Mouse (Mus musculus) kidney, embryonic 15.5 days (tissue): ENCODE data around the gene Pip5k1b. TPM values are rescaled to one million over a fixed set of nuclear protein-coding genes. Genes with fewer than 3 reads are reported as not detected.

Experiments
- ATAC-seq: fragments of 200-750 bp; cut with Nextera tagmentation; replicated peaks from 2 replicates; pipeline ENCODE4 v1.8.0; 2017; ENCODE audit warnings: moderate TSS enrichment; ENCODE audit not compliant: low FRiP score
- H3K27ac ChIP-seq: fragments of 300-500 bp; sonication (generic); 2 replicates; pipeline ENCODE4 v1.5.1; 2015; ENCODE audit warnings: mild to moderate bottlenecking, inconsistent platforms
- H3K27me3 ChIP-seq: fragments of 300-500 bp; sonication (generic); 2 replicates; pipeline ENCODE4 v1.6.1; 2015; ENCODE audit warnings: inconsistent platforms
- H3K36me3 ChIP-seq: fragments of 300-500 bp; sonication (generic); 2 replicates; pipeline ENCODE4 v1.6.1; 2015; ENCODE audit warnings: inconsistent platforms
- H3K4me1 ChIP-seq: fragments of 300-500 bp; sonication (generic); 2 replicates; pipeline ENCODE4 v1.6.1; 2015; ENCODE audit warnings: inconsistent platforms
- H3K4me2 ChIP-seq: fragments of 300-500 bp; sonication (generic); 2 replicates; pipeline ENCODE4 v1.6.1; 2015; ENCODE audit warnings: moderate library complexity, mild to moderate bottlenecking, inconsistent platforms
- H3K4me3 ChIP-seq: fragments of 300-500 bp; sonication (generic); replicated peaks from 2 replicates; pipeline ENCODE4 v1.5.1; 2015; ENCODE audit warnings: mild to moderate bottlenecking, inconsistent platforms
- H3K9ac ChIP-seq: fragments of 300-500 bp; sonication (generic); 2 replicates; pipeline ENCODE4 v1.6.1; 2015; ENCODE audit warnings: mild to moderate bottlenecking, inconsistent platforms
- H3K9me3 ChIP-seq: fragments of 300-500 bp; sonication (generic); replicated peaks from 2 replicates; pipeline ENCODE4 v1.6.1; 2016; ENCODE audit warnings: inconsistent platforms
- WGBS: fragments of 180-500 bp; shearing (Covaris S2); methylation state at CpG from one replicate; pipeline ENCODE4 v1.1.7; 2015; ENCODE audit warnings: mixed read lengths; 5-methylcytosine and 5-hydroxymethylcytosine counted together
- polyA plus RNA-seq: library from polyadenylated mRNA; unstranded; fragments of >200 nt; fragmentation: Nextera tagmentation; extraction: Ambion mirVana; gene quantifications from 2 replicates; pipeline ENCODE4 v1.2.1, GENCODE M21; 2015

Pip5k1b gene
- polyA plus RNA-seq, 1 experiment from 2014 or later: 2.9 TPM

- Histone ChIP-seq H3K27me3 (no peaks in the 10 kb centered on the region), H3K4me3 (no peak overlapping the region), H3K4me1 (0 out of 2 replicates have a peak, but pooled peaks cover 4% of the 10 kb centered on the region), H3K36me3 (no peaks in the 10 kb centered on the region), H3K4me2 (no peak overlapping the region), H3K9ac (no peak overlapping the region), H3K9me3 (no peaks in the 10 kb centered on the region), H3K27ac (no peak overlapping the region)
- ATAC-seq: no peak
- WGBS: 81% methylated on average over 13 of the region's 13 CpGs
Measured at GRCm38 (mm10) chr19:24453379-24453778, 102.3 kb downstream of the Pip5k1b start.

- H3K9me3 ChIP-seq: no peaks in the 10 kb centered on the region
- 0 out of 2 replicates have a peak, but pooled peaks cover 4% of the 10 kb centered on the region for H3K4me1 ChIP-seq
- 36% methylated on average over 3 of the region's 3 CpGs for WGBS
- no peak overlapping the region for H3K27ac ChIP-seq
- H3K4me2 ChIP-seq: no peak overlapping the region
- ATAC-seq: 0 out of 2 replicates have a peak, but pooled peaks have one; percentile 36
- no peaks in the 10 kb centered on the region for H3K36me3 ChIP-seq
- H3K9ac ChIP-seq: no peak overlapping the region
- H3K4me3 ChIP-seq: no peak overlapping the region
- H3K27me3 ChIP-seq: no peaks in the 10 kb centered on the region
Measured at GRCm38 (mm10) chr19:24452441-24452898, 103.2 kb downstream of the Pip5k1b start.

GRCm38 (mm10) chr19:24451626-24452025 lies 104.0 kb downstream of the Pip5k1b start:
- H3K9ac ChIP-seq: no peak overlapping the region
- 0 out of 2 replicates have a peak, but pooled peaks cover 4% of the 10 kb centered on the region for H3K4me1 ChIP-seq
- no peaks in the 10 kb centered on the region for H3K36me3 ChIP-seq
- H3K4me3 ChIP-seq: no peak overlapping the region
- no peak for ATAC-seq
- H3K4me2 ChIP-seq: no peak overlapping the region
- WGBS: 90% methylated on average over 3 of the region's 3 CpGs
- H3K27me3 ChIP-seq: no peaks in the 10 kb centered on the region
- no peaks in the 10 kb centered on the region for H3K9me3 ChIP-seq
- H3K27ac ChIP-seq: no peak overlapping the region

GRCm38 (mm10) chr19:24450740-24451139 lies 104.9 kb downstream of the Pip5k1b start:
- 93% methylated on average over 8 of the region's 8 CpGs for WGBS
- no peaks in the 10 kb centered on the region for H3K27me3 ChIP-seq
- H3K4me1 ChIP-seq: 0 out of 2 replicates have a peak, but pooled peaks cover 4% of the 10 kb centered on the region
- ATAC-seq: no peak
- no peak overlapping the region for H3K9ac ChIP-seq
- H3K4me3 ChIP-seq: no peak overlapping the region
- H3K9me3 ChIP-seq: no peaks in the 10 kb centered on the region
- no peaks in the 10 kb centered on the region for H3K36me3 ChIP-seq
- H3K4me2 ChIP-seq: no peak overlapping the region
- H3K27ac ChIP-seq: no peak overlapping the region

- Histone ChIP-seq H3K27ac (no peak overlapping the region), H3K4me3 (no peak overlapping the region), H3K9me3 (no peaks in the 10 kb centered on the region), H3K4me2 (no peak overlapping the region), H3K4me1 (no peaks in the 10 kb centered on the region), H3K27me3 (no peaks in the 10 kb centered on the region), H3K36me3 (no peaks in the 10 kb centered on the region), H3K9ac (no peak overlapping the region)
- WGBS: 84% methylated on average over 3 of the region's 3 CpGs
- no peak for ATAC-seq
Measured at GRCm38 (mm10) chr19:24444322-24444721, 111.3 kb downstream of the Pip5k1b start.

GRCm38 (mm10) chr19:24439715-24440114 lies 116.0 kb downstream of the Pip5k1b start:
- WGBS: 79% methylated on average over 4 of the region's 4 CpGs
- no peaks in the 10 kb centered on the region for H3K27me3 ChIP-seq

GRCm38 (mm10) chr19:24434291-24434690 lies 121.4 kb downstream of the Pip5k1b start:
- Histone ChIP-seq H3K4me3 (no peak overlapping the region), H3K9ac (no peak overlapping the region), H3K4me2 (no peak overlapping the region), H3K9me3 (no peaks in the 10 kb centered on the region), H3K36me3 (no peaks in the 10 kb centered on the region), H3K27ac (no peak overlapping the region), H3K4me1 (0 out of 2 replicates have a peak, but pooled peaks cover 12% of the 10 kb centered on the region), H3K27me3 (no peaks in the 10 kb centered on the region)
- 59% methylated on average over 6 of the region's 6 CpGs for WGBS
- ATAC-seq: no peak

More at GRCm38 (mm10) chr19:24439715-24440114, 116.0 kb downstream of the Pip5k1b start:
- Histone ChIP-seq H3K4me1 (0 out of 2 replicates have a peak, but pooled peaks cover 12% of the 10 kb centered on the region), H3K27ac (no peak overlapping the region), H3K4me3 (no peak overlapping the region), H3K9me3 (no peaks in the 10 kb centered on the region), H3K9ac (no peak overlapping the region), H3K4me2 (no peak overlapping the region), H3K36me3 (no peaks in the 10 kb centered on the region)
- no peak for ATAC-seq

- 67% methylated on average over 5 of the region's 5 CpGs for WGBS
- Histone ChIP-seq H3K27me3 (no peaks in the 10 kb centered on the region), H3K36me3 (no peaks in the 10 kb centered on the region), H3K4me2 (no peak overlapping the region), H3K4me1 (0 out of 2 replicates have a peak, but pooled peaks cover 12% of the 10 kb centered on the region), H3K9me3 (no peaks in the 10 kb centered on the region), H3K9ac (no peak overlapping the region), H3K4me3 (no peak overlapping the region), H3K27ac (no peak overlapping the region)
- ATAC-seq: no peak
Measured at GRCm38 (mm10) chr19:24432447-24432846, 123.2 kb downstream of the Pip5k1b start.

GRCm38 (mm10) chr19:24431381-24431780 lies 124.3 kb downstream of the Pip5k1b start:
- Histone ChIP-seq H3K36me3 (no peaks in the 10 kb centered on the region), H3K27me3 (no peaks in the 10 kb centered on the region), H3K4me1 (0 out of 2 replicates have a peak, but pooled peaks cover 12% of the 10 kb centered on the region), H3K27ac (no peak overlapping the region), H3K9me3 (no peaks in the 10 kb centered on the region), H3K4me3 (no peak overlapping the region), H3K9ac (no peak overlapping the region), H3K4me2 (no peak overlapping the region)
- WGBS: 94% methylated on average over 2 of the region's 2 CpGs
- ATAC-seq: no peak

- H3K9ac ChIP-seq: no peak overlapping the region
- ATAC-seq: no peak
- WGBS: 91% methylated on average over 3 of the region's 3 CpGs
- no peaks in the 10 kb centered on the region for H3K27me3 ChIP-seq
- H3K27ac ChIP-seq: no peak overlapping the region
- H3K9me3 ChIP-seq: no peaks in the 10 kb centered on the region
- no peak overlapping the region for H3K4me3 ChIP-seq
- H3K36me3 ChIP-seq: no peaks in the 10 kb centered on the region
- no peaks in the 10 kb centered on the region for H3K4me1 ChIP-seq
- H3K4me2 ChIP-seq: no peak overlapping the region
Measured at GRCm38 (mm10) chr19:24428011-24428410, 127.7 kb downstream of the Pip5k1b start.

GRCm38 (mm10) chr19:24427258-24427657 lies 128.4 kb downstream of the Pip5k1b start:
- ATAC-seq: no peak
- no peak overlapping the region for H3K27ac ChIP-seq
- 60% methylated on average over 4 of the region's 4 CpGs for WGBS

GRCm38 (mm10) chr19:24426759-24427181 lies 128.9 kb downstream of the Pip5k1b start:
- Histone ChIP-seq H3K9me3 (no peaks in the 10 kb centered on the region), H3K9ac (no peak overlapping the region), H3K36me3 (no peaks in the 10 kb centered on the region), H3K4me1 (no peaks in the 10 kb centered on the region), H3K4me2 (no peak overlapping the region), H3K4me3 (no peak overlapping the region), H3K27me3 (no peaks in the 10 kb centered on the region), H3K27ac (no peak overlapping the region)
- 76% methylated on average over 7 of the region's 7 CpGs for WGBS
- ATAC-seq: no peak

More at GRCm38 (mm10) chr19:24427258-24427657, 128.4 kb downstream of the Pip5k1b start:
- H3K36me3 ChIP-seq: no peaks in the 10 kb centered on the region
- H3K4me1 ChIP-seq: no peaks in the 10 kb centered on the region
- H3K9ac ChIP-seq: no peak overlapping the region
- no peak overlapping the region for H3K4me3 ChIP-seq
- no peaks in the 10 kb centered on the region for H3K9me3 ChIP-seq
- H3K4me2 ChIP-seq: no peak overlapping the region
- no peaks in the 10 kb centered on the region for H3K27me3 ChIP-seq

GRCm38 (mm10) chr19:24418030-24418429 lies 137.6 kb downstream of the Pip5k1b start:
- H3K27ac ChIP-seq: no peak overlapping the region
- WGBS: 53% methylated on average over 3 of the region's 3 CpGs
- no peak for ATAC-seq
- no peak overlapping the region for H3K4me2 ChIP-seq
- H3K4me1 ChIP-seq: no peaks in the 10 kb centered on the region
- H3K9ac ChIP-seq: no peak overlapping the region
- no peaks in the 10 kb centered on the region for H3K36me3 ChIP-seq
- no peak overlapping the region for H3K4me3 ChIP-seq
- no peaks in the 10 kb centered on the region for H3K27me3 ChIP-seq
- H3K9me3 ChIP-seq: no peaks in the 10 kb centered on the region
